Mouse (Mus musculus) olfactory bulb, adult 2 months (tissue): ENCODE measurements around the gene Zfp11.

Experiments used
- CTCF ChIP-seq: fragments of 200-500 bp; IDR thresholded peaks from 2 replicates; pipeline ENCODE4 v1.5.1; 2012; ENCODE audit warnings: low read depth, mild to moderate bottlenecking, low read length, moderate library complexity; ENCODE audit not compliant: insufficient read depth
- POLR2A ChIP-seq: fragments of 200-500 bp; IDR thresholded peaks from 2 replicates; pipeline ENCODE4 v1.6.1; 2012; ENCODE audit warnings: mild to moderate bottlenecking, low read depth, low read length, moderate library complexity; ENCODE audit not compliant: insufficient read depth

DNA sequence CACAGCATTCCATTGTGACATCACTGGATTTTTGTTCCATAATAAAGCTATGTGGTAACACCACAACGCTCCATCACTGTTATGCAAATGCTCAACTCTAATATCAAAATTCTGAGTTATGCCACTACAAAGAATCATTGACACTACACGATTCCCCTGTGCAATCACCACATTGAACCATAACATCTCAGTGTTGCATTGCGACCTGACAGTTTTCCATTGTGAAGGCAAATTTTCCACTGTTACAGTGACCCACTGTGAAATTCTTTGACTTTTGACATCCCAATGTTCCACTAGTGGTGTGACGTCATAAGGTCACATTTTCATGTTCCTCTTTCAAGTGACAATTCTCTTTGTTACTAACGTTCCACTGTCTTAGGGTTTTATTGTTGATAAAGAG lies 19.0 kb downstream of the Zfp11 start:
- TF ChIP-seq CTCF (no peak), POLR2A (no peak)
